Mouse (Mus musculus) heart, postnatal 14 days (tissue): ENCODE measurements around the gene Immp2l. TPM values are rescaled to one million over a fixed set of nuclear protein-coding genes. Genes with fewer than 3 reads are reported as not detected.

Experiments
- DNase-seq, 2 experiments: peaks; one replicate each; pipeline ENCODE4 v3.0.0; 2021 to 2022
- intact Hi-C: fragments of 180-260 bp; cut with DNase I; formaldehyde crosslinking; loops from one replicate; pipeline ENCODE4 v1.15.1; 2025
- total RNA-seq, 2 experiments: library from RNA; stranded (reverse); gene quantifications; 2 replicates each; pipeline ENCODE4 v1.2.3; 2021

The Immp2l gene
- total RNA-seq, 2 experiments from 2014 or later, result 8.2 to 9.9 TPM

DNA sequence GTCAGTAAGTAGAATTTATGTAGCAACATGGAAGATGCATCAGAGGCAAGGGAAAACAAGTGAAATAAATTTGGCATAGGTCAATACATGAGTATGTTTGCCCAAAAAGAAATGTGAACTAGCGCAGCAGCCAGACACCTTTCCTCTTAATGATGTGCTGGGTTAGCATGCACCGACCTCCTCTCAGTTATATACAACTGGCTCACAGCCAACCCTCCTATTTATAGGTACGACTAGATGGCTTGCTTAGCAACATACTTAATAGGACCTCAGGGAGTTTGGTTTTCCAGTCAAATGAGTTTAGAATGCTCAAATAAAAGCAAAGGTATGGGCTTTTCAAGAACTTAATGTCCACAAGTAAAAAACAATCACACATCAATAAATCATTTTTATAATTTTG is 385.5 kb downstream of the Immp2l start:
- intact Hi-C loops, result no loop called here
- peak in 1 of 2 experiments; percentile 1 for DNase-seq

GRCm38 (mm10) chr12:41416635-41417034 is 392.7 kb downstream of the Immp2l start:
- DNase-seq, result no peak
- intact Hi-C loops, result no loop called here

GRCm38 (mm10) chr12:41417099-41417498 is 393.2 kb downstream of the Immp2l start:
- DNase-seq, result no peak
- intact Hi-C loops, result no loop called here

- intact Hi-C loops, result no loop called here
- DNase-seq, result no peak
These were observed 394.1 kb downstream of the Immp2l start for GRCm38 (mm10) chr12:41417961-41418360.

- DNase-seq, result no peak
- intact Hi-C loops, result no loop called here
These were observed 401.3 kb downstream of the Immp2l start for GRCm38 (mm10) chr12:41425101-41425679.

- intact Hi-C loops, result no loop called here
- DNase-seq, result no peak
These were observed 403.6 kb downstream of the Immp2l start for GRCm38 (mm10) chr12:41427464-41427863.

- no peak for DNase-seq
- intact Hi-C loops, result no loop called here
These were observed 404.9 kb downstream of the Immp2l start for GRCm38 (mm10) chr12:41428806-41429205.

DNA sequence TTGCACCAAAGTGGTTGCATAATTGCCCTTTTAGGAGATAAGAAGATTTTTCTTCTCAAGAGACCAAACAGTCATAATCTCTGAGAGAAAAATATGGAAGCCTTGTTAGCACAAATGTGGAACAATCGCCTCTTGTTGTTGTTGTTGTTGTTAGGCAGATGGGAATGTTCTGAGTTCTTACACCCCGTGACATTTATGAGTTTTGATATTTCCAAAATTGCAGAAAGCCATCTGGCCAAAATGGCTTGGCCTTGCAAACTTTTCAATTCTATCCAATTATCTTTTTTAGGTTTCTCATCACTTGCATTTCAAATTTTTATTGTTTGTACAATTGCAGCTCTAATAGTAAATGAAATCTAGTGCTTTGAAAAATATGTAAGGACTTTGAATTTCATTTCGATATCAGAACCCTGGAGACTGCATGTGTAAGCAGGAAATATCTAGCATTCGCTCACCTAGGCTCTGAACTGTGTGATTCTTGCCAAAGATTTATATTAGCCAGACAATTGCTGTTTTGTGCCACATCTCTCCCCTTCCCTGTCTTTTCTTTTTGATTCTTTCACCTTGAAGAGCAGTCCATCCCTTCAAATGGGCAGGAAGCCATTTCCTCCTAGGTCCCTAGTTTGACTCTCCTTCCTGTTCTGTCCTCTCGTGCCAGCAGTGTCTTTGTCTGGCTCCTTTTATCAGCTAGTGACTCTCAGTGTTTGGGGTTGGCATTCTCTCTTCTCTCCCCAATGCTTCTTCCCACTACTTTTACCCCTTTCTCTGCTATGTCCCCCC is 412.5 kb downstream of the Immp2l start:
- DNase-seq, result no peak
- intact Hi-C loops, result no loop called here

DNA sequence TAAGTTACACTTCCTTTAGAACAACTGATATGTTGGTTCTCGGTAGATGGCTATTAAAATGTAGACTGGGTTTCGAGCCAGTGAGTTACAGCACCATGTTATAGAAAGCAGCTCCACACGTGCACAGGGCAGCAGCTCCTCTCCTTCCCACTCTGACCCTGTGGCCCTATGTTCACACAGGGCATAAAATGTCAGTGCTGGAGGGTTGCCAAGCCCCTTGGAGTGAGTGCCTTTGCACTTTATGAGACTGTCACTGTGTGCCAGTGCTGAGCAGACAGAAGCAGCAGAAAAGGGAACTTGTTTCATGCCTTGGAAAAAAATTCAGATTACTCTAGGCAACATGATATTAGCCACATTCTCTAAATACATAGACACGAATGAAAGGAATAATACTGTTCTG is 414.6 kb downstream of the Immp2l start:
- intact Hi-C loops, result no loop called here
- peak; percentile 3 to 14 for DNase-seq

GRCm38 (mm10) chr12:41468374-41468991 is 444.6 kb downstream of the Immp2l start:
- no peak for DNase-seq
- intact Hi-C loops, result no loop called here

GRCm38 (mm10) chr12:41469096-41469801 is 445.4 kb downstream of the Immp2l start:
- DNase-seq, result no peak
- intact Hi-C loops, result no loop called here

DNA sequence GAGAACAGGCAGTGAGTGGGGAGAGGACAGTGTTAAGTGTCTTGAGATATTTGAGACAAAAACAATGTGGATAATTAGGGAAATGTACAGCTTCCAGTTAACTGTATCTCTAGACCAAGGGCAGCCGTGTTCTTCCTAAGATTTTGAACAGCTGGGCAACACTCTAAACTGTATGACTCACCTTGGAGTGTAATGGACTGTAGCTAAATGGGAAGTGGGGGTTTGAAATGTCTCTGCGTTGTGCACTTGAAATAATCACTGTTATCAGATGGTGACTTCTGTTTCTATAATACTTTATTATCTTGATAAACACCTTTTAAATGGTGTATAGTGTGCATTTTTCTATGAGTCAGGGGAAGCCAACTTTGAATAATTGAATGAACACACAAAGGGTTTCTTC is 457.6 kb downstream of the Immp2l start:
- no peak for DNase-seq
- intact Hi-C loops, result no loop called here

- no peak for DNase-seq
- intact Hi-C loops, result no loop called here
These were observed 459.3 kb downstream of the Immp2l start for GRCm38 (mm10) chr12:41483091-41483592.

- intact Hi-C loops, result no loop called here
- DNase-seq, result no peak
These were observed 459.9 kb downstream of the Immp2l start for GRCm38 (mm10) chr12:41483593-41484451.

DNA sequence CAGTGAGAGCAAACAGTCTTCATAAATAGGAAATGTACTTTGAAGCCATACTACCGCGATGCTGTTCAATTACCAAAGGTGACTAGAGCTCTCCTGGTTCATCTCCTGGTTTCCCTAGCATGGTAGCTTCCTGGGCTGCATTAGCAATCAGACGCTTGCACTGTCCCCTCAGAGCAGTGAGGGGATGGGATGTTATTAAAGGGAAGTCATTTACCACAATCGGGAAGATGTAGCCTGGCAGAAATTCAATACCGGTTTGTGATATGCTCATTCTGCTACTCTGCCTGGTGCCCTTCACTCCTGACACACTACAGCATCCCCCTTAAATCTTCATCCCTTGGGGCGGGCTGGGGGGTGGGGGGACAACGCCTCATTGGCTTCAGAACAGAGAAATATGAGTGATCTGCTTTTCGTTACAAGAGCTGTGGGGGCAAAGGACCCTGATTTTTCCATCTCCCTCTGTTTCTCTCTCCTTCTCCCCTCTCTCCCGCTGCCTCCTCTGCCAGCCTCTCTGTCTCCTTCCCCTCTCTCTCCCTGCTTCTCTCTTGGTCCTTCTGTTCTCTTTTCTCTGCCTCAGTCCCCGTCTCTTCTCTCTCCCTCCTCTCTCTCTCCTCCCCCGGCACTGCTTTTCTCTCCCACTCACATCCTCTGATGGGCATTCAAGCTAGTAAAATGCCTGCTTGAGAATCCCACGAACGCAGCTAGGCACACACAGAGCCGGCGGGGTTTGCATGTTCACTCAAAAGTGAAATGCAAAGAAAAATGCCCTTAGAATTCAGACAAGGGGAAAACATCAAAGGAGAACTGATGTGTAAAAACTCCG is 461.0 kb downstream of the Immp2l start:
- no peak for DNase-seq

GRCm38 (mm10) chr12:41485512-41486215 is 461.8 kb downstream of the Immp2l start:
- intact Hi-C loops, result loop anchor here (2.0 to 5.0 kb wide), 2 partner anchors 373 to 649 kb away; no protein-coding TSS in a partner anchor
- peak; percentile 20 to 42 for DNase-seq

More for the DNA sequence above, 461.0 kb downstream of the Immp2l start:
- intact Hi-C loops, result loop anchor here (5.0 kb wide), 1 partner anchor 373 kb away; no protein-coding TSS in a partner anchor

DNA sequence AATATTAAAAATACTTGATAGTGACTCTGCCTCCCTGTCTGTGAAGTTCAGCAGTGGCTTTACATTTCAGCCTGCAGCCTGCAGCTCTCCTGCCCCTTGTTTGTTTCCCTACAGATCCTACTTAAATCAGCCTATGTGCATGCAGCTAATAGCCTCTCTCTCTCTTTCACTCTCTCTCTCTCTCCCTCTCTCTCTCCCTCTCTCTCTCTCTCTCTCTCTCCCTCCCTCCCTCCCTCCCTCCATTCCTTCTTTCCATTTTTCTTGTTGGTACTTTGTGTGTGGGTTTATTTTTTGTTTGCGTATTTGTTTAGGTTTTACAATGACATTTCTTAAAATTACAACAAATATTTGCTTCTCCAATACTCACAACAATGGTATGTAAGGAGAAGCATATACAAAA is 462.4 kb downstream of the Immp2l start, which contains the start of gene Lrrn3:
Gene Lrrn3 (minus strand): TSS at position 101 of the 400 bp plus-strand sequence.
- intact Hi-C loops, result loop anchor here (2.0 to 5.0 kb wide), 2 partner anchors 374 to 650 kb away; no protein-coding TSS in a partner anchor
- no peak for DNase-seq

GRCm38 (mm10) chr12:41487005-41487404 is 463.1 kb downstream of the Immp2l start:
- DNase-seq, result peak in 1 of 2 experiments; percentile 10
- intact Hi-C loops, result loop anchor here (2.0 to 5.0 kb wide), 2 partner anchors 375 to 650 kb away; no protein-coding TSS in a partner anchor
